Mouse (Mus musculus) neural tube, embryonic 10.5 days (tissue): Measurements from ENCODE around the gene Lamb1.

ENCODE experiments used
- DNase-seq: peaks from one replicate; pipeline ENCODE4 v3.0.0-alpha.2; 2017; ENCODE audit warnings: low spot score; ENCODE audit errors: extremely low spot score

The Lamb1 gene

DNA sequence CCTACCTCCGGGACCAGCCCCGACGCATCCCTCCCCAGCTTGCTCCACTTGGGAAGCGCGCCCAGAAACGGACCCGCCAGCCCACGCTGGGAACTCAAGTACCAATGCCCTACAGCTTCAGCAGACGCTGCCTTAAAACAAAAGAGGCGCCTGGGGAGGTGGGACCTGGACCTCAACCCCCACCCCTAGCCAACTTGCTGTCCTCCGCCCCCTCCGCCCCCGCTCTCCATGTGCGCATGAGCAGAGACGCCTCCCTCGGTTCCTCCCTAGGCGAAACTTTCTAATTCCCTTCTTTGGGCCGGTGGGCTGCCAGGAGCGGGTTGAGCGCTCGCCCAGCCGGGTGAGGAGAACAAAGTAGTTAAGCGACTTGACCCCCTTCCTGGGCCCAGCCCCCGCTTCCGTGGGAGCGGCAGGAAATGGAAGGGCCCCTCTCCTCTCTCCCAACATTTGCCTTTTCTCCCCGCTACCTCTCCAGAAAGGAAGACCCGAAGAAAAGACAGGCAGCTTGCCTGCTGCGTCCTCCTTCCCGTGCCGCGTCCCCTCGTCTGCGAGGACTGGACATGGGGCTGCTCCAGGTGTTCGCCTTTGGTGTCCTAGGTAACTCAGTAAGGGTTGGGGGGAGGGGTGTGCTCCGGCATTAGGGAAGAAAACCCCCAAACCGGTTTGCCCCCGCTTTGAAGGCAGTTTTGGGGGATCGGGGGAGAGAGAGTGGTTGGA, at the start of gene Lamb1:
Gene Lamb1, plus strand, starts transcription at position 230 of the 717 bp plus-strand sequence.
- peak; percentile 77 for DNase-seq

DNA sequence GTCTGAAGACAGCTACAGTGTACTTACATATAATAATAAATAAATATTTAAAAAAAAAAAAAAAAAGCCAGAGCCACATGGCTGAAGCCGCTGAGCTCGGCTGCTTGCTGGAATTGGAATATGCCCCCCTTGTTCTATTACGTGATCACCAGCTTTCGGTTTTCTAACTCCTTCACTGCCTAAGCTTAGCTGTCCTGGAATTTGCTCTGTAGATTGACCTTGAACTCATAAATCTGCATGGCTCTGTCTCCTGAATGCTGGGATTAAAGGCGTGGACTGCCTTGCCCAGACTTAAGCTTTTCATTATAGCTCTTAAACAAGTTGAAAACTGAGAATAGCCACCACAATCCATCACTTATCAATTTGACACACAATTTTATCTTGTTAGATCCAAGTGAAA, 47.8 kb upstream of the Lamb1 start:
- no peak for DNase-seq

DNA sequence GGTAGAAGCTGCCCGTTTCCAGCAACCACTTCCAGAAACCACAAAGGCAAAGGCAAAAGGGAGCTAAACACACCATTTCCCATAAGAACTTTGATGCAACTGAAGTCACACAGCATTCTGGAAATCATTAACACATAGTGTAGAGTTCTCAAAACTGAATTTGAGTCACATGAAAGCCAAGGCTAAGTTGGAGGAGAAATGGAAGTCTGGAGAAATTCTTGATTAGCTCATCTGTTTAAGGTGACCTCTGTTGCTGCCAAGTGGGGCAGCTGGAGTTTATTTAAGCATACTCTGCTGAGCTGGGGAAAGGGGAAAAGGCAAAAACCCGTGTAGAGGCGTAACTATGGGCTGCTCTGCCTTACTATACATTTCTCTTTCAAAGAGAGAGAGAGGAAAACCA, 46.3 kb upstream of the Lamb1 start:
- DNase-seq, result no peak

DNA sequence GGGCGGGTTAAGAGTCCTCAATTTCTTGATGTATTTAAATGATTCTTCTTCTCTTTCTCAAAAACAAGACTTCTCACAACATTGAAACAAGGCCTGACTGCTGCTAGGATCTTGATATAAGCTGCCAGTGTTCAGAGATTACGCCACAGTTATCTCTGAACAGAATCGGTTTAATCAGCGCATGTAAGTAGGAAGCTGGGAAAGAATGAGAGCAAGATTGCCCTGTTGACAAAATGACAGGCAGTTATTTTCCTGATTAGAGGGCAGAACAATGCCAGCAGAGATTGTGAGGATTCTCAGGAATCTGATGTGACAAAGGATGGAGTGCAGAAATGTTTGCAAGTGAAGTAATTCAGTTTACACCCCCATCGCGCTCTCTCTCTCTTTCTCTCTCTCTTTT, 43.5 kb upstream of the Lamb1 start:
- no peak for DNase-seq

DNA sequence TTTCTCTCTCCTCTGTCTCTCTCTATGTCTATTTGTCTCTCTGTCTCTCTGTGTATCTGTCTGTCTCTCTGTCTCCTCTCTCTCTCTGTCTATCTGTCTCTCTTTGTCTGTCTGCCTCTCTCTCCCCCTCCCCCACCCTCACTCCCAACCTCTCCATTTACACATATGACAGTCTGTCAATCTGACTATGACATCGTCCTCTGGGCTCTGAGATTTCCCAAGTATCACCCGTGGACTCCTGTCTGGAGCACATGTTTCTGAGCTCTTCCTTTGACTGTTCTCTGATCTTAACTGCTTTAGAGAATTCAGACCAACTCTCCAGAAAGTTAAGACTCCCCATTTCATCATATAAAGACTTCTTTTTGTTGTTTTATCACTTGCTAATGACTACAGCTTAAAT, 42.8 kb upstream of the Lamb1 start:
- DNase-seq, result no peak

DNA sequence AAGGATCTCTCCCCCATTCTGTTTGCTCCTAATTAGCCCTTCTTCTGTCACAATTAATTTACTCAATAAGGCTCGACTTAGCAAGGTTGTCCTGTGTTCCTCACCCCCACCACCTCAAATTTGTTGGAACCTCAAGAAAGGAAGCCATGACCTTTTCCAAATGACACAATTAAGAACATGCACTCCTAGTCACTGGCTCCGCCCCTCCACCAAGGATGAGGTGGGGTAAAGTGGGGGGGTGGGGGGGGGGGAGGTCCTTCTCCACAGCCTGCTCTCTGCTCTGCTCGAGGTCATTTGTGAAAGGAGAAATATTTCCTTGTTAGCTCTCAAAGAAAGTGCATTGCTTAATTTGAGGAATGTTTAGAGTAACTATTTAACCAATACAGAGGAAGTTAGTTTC, 42.3 kb upstream of the Lamb1 start:
- DNase-seq, result no peak

DNA sequence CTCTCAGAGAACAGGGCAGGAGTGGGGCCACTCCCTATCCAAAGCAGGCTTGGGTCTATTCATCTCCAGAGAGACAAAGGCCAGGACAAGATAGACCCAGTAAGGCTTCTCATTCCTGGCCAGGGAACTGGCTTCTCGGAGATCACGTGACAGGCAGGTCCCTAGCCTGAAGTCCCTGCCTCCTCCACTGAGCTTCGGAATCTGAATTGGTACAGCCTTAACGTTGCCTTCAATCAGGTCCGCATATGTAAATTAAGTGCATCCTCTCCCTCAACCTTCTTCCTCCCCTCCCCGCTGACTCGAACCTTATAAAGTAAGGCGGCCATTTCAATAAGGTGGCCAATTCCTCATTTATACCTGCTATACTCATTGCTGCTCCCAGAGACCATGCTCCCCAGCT, 39.6 kb upstream of the Lamb1 start:
- no peak for DNase-seq

DNA sequence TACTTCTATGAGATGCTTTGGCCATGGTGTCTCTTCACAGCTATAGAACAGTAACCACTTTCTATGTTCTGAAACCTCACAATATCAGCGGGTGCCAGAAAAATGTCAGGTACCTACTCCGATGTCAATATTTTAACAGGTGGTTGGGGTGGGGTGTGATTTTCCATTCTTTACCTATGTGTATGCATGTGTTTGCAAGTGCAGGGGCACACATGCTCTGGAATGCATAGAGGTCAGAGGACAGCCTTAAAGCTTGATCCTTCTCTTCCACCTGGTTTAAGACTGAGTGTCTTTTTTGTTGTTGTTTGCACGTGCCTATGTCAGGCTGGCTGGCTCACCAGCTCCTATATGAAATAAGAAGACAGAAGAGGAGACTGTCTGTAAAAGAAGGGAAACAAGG, 37.9 kb upstream of the Lamb1 start:
- DNase-seq, result no peak

DNA sequence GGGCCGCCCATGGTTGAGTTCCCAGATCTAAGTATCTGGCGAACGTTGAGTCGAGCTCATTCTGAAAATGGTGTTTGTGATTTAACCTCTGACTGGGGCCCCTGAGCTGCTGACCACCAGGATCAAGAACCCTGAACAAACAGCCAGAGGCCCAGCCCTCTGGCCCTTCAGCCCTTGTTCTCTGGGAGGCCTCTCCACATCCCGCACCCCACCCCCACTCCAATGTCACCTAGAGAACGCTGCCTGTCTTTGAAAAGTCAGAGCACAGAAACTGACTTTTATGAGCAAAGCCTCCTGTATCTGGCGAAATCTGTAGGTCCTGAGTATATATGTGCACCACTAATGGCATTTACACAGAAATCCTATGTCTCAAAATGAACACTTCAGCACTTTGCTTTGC, 36.2 kb upstream of the Lamb1 start:
- DNase-seq, result no peak

DNA sequence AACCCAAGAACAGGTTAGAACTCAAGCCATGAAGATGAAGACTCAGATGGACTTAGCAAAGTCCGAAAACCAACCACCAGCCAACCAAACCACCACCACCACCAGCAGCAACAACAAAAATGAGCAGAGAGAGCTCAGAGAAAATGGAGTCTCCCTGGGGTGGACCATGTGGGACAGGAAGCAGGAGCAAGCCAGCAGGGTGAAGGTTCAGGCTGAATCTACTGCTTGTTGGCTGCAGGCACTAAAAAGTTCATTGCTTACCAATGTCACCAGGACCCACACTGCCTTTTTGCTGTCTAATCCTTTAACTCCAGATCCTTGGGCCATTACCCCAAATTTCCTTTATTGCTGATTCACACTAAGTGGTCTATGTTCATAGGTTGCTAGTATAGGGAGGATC, 32.4 kb upstream of the Lamb1 start:
- DNase-seq, result no peak

DNA sequence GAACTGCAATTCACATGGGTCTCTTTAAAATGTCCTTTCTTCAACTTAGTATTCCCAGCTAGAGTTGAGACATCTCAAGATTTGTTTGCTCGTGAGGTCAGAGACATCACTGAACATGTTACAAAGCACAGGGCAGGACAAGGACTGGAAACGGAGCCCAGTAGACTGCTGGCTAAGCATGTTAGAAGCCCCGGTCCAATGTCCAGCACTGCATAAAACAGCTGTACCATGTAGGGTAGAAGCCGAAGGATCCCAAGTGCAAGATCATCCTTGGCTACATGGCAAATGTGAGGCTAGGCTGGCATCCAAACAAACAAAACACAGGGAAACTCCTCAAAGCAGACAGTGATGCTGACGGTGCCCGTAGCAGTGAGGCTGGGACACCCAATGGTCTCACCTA, 30.0 kb upstream of the Lamb1 start:
- DNase-seq, result no peak

DNA sequence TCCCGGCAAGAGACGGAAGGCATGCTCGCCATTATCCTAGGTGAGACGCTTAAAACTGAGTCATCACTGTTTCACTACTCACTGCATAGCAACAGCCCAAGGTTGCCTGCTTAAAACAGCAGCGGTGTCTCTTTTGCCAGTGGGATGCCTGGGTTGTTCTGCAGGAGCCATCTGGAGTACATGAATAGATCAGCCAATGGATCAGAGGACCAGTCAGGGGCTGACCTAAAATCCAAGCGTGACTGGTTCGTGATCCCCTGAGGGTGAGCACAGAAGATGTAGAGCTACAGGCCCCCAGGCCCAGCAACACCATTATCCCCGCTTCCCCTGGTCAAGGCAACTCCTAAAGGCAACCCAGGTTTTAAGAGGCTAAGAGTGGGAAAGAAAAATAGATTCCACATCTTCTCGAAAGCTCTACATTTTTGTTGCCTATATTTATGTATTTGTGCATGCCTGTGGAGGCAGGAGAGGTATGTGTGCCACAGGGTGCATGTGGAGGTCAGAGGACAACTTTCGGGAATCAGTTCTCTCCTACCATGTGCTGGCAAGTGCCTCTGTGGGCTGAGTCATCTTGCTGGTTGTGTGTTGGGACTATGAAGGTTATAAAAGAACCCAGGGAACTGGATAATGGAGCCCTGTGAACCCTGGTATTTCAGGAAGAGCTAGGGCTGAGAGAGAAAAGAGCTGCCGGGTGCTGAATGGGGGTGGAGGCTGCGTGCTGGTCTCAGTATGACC, 28.0 kb upstream of the Lamb1 start:
- no peak for DNase-seq

DNA sequence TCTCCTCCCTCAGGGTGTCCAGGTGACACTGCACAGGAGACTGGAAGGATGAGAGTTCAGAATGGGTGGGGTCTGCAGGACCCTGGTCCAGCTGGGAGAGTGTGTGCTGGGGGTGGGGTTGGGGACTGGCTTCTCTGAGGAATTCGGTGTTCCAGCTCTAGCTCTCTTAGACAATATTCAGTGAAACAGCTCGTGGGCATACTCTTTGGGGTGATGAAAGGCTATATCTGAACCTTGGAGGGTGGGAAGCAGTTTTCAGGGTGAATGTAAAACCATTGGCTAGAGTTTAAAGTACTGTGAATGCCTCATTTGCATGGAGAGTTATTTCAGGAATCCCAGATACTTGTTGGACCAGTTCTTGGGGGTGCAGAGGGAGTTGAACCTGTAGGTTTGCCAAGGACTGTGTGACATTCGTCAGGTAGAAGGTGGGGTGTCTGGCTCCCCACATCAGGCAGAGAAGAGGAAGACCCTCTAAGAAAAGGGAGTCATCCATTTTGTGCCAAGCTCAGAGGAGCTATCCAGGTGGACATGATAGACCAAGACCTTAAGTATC, 25.9 kb upstream of the Lamb1 start:
- no peak for DNase-seq

DNA sequence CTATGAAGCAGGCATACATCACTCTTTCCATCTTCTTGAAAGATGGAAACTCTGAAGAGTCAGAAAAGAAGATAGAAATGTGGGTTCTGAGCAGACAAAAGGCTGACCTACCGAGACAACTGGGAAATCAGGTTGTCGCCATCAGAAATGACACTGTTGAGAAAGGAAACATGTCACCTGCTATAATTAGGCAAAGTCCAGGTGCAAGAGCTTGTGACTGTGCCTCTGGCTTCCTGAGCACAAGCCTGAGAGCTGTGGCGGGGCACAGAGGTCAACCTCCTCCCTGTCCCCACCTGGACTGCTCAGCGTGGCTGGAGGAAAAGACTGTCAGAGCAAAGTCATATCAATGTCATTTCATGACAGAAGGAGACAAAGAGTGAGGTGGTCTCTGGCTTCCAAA, 25.2 kb upstream of the Lamb1 start:
- DNase-seq, result no peak

DNA sequence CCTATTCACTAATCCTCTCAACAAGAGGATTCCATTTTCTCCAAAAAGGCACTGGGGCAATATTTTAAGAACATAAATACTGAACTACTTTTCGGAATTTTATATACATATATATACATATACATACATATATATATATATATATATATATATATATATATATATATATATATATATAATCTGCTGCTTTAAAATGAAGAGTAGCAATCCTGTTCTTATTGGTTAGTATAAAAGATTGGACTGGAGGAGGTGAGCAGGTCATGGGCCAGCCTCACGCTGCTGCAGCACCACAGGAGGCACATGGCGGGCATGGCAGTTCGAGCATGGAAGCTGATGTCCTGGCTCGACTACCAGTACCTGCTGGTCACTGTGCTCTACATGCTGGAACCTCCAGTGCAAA, 24.6 kb upstream of the Lamb1 start, which contains the start of gene Gm6993:
Gene Gm6993, plus strand, starts transcription at position 301 of the 400 bp plus-strand sequence.
- no peak for DNase-seq

DNA sequence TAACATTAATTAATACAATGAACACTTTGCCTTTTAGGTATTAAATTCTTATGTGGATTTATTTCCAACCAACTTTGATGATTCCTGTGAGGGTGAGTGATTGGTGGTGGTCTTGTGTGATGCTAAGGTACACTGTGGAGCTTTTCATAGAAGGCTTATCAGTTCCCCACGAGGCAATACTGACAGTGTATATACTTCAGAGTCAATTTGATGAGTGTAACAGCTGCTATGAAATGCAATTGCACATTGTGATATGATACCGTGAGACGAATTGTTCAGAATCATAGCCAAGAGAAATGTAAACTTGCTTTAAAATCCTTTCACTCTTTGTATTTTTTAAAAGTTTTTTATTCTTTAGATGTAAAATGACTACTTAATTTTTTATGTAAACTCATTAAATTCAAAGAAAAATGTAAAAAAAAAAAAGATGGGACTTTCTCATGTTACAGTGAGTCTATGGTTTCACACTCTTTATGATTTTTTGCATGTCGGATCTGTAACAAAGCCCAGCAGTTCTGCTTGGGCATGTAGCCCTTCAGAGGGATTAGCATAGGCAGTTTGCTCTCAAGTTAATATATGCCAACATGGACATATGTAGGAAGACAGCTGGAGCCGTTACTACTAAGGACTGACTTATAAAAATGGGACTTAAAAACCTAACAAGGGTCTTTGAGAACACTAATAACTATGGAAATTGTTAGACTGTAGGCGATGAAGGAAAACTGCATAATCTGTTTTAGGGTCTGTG, 23.3 kb upstream of the Lamb1 start:
- DNase-seq, result no peak

DNA sequence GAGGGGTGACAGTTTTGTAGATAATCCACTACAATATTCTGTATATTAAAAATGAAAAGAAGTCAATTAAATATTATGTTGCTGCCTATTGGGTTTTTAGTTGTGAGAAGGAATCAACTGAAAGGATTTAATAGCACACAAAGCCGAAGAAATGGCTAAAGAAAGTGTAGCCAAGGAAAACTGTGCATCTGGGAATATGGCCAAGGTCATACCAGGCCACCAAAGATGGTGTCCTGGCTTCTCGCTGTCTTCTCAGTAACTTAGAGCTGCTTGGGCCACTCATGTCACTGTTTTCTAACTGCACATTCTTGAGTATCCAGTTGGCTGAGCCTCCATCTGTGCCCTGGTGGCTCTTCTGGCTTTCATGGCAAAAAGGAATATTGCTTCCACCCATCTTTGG, 21.0 kb upstream of the Lamb1 start:
- DNase-seq, result no peak

DNA sequence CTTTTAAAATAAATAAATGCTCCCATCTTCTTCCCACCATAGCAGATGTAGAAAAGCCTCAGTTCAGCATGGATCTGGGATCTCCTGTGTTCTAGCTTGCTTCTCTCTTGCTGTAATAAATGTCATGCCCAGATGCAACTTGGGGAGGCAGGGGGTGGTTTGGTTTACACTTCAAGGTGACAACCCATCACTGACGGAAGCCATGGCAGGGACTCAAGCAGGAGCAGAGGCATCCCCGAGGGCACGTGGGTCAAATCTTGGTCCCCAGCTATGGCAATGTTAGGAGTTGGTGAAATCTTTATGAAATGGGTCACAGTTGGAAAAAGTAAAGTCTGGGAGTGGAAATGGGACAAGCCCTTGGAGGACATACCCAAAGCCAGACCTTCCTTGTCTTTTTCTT, 20.3 kb upstream of the Lamb1 start:
- no peak for DNase-seq

DNA sequence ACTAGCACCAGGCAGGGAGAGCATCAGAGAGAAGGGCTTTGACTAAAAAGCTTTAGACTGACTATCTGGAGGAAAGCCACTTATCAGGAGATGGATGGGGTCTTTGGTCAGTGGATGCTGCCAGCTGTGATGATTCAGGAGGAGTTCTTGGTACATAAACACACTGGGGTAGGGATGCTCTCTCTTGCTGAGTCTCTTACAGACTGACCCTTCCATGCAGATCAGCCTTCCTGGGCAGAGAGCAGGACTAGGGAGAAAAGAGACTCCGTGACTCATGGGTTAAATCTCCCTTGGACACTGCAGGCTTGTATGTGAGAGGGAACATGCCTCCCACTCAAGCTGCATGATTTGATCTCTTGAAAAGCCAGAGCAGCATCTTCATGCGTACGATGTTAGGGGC, 18.9 kb upstream of the Lamb1 start:
- DNase-seq, result no peak

DNA sequence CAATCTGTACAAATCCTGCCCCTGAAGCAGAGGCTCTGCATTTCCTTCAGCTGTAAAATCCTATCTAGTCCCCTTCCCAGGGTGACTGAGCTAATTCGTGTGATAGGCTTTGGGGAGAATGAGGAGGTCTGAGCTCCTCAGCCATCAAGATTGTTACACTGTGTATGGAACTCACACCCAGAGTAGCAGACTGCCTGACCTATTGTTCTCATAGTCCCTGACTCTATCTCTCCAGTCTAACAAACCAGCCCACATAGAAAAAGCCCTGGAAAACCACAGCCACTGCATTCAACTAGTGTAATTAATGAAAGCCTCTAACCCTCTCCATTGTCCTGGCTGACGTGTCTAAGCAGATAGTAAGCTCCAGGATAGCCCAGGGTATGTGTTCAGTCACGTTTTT, 18.4 kb upstream of the Lamb1 start:
- DNase-seq, result no peak

DNA sequence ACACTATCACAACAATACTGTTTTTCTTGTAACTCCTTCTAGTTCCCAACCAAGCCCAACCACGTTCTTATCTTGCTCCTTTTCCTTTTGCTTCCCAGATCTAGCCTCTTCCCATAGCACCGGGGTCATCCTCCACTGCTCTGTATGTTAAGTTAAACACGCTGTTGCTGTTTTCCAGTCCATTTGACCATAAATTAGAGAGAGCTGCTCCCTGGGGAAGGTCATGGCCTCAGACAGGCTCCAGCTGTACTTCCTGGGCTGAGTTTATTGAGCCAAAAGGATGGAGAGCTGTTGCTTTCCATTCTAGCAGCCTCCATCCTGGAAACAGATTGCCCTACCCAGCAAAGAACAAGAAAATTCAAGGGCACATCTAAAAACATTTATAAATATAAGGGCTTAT, 16.9 kb upstream of the Lamb1 start:
- no peak for DNase-seq

DNA sequence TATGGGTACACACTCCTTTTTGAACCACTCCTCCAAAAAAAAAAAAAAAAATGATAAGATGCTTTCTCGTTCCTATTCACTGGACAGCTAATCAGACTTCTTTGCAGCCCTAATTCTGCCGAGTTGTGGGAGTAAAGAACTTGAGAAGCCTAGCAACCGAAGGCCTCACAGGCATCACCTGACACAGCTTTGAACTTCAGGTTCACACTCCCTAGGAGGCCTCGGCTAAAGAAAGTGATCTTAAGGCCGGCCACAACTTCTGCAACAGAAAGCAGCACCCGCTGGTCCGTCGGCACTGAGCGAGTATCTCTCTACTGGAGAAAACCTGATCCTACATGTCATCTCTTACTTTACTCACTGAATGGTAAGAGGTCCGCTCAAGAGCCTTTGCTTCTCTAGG, 16.4 kb upstream of the Lamb1 start:
- DNase-seq, result no peak
